Mouse (Mus musculus): Measurements from ENCODE around the gene Mbnl2. TPM values are rescaled to one million over a fixed set of nuclear protein-coding genes. Genes with fewer than 3 reads are reported as not detected.

Mbnl2 gene
- total and polyA plus RNA-seq, 3 experiments, result 24.4 to 158 (median 70.1) TPM

DNA sequence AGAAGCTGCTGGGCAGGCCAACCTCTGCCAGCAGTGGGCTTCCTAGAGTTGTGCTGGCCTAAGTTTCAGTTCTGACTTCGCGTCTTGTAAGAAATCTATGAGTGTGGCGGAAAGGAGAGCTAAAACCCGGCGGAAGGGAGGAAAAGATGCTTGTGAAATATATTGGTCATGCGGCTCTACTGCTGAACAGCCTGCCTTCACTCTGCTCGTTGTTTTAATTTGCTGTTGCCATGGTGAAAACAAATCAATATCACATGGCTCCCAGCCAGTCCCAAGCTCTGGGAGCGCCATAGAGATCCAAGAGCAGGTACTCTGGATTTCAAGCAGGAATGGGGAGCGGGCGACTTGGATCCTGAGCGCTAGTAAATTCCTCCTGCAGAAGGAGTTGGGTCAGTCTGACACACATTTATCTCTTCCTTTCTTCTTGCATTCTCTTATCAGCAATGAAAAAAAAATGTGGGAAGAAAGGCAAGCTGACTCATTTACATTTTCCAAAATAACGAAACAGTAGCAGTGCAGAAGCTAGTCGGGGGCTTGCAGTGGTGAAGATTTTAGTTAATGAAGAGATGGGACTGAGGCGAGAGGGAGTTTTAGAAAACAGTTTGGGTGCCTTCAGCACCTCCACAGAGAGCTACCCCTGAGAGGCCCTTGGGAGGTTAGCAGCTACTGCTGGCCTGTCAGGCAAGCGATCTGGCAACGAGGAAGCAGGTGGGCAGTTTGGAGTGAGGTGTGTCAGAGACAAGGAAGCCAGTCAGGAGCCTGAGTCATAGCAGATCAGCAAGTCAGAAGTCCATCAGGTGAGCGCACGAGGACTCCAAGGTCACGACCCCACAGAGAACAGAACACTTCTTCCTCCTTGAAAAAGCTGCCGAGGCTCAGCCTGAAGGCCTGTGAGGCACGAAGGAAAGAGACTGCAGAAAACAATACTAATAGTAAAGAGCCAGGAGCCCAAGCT, 3.1 kb downstream of the Mbnl2 start:
- no peaks in the 10 kb centered on the region for H3K9me3 ChIP-seq (replicated peaks)
- H3K4me1 ChIP-seq (ENCODE audit: insufficient read depth, low read depth, low read length), result peaks cover 36% of the 10 kb centered on the region
- peaks cover 14% of the 10 kb centered on the region for H3K36me3 ChIP-seq (replicated peaks)
- peak overlapping the region; percentile 63; the same call in 1 of the 2 replicates for H3K4me3 ChIP-seq (ENCODE audit: low read depth, low read length)
- peak; percentile 67 for DNase-seq (ENCODE audit: low spot score)
- ATAC-seq (ENCODE audit: extremely low read depth, insufficient number of reproducible peaks, low FRiP score, poor library complexity, severe bottlenecking), result peak; percentile 15
- TF ChIP-seq GATA1 (IDR thresholded peaks at IDR 0.05; ENCODE audit: borderline replicate concordance, low read length) (no peak), POLR2AphosphoS5 (IDR thresholded peaks at IDR 0.05; ENCODE audit: insufficient replicate concordance, low read depth, low read length) (no peak), CTCF (IDR thresholded peaks at IDR 0.05; ENCODE audit: low read depth, low read length) (no peak), TAL1 (conservative IDR thresholded peaks at IDR 0.05; ENCODE audit: low read depth, low read length) (no peak), GATA2 (IDR thresholded peaks at IDR 0.05; ENCODE audit: borderline replicate concordance, low read depth, low read length) (no peak)
- H3K27me3 ChIP-seq (ENCODE audit: insufficient read depth, low read length), result no peaks in the 10 kb centered on the region

GRCm38 (mm10) chr14:120280136-120280535, 4.7 kb downstream of the Mbnl2 start:
- DNase-seq (ENCODE audit: low spot score) (no peak), ATAC-seq (ENCODE audit: extremely low read depth, insufficient number of reproducible peaks, low FRiP score, poor library complexity, severe bottlenecking) (no peak)
- Histone ChIP-seq H3K4me3 (ENCODE audit: low read depth, low read length) (no peak overlapping the region), H3K27me3 (ENCODE audit: insufficient read depth, low read length) (no peaks in the 10 kb centered on the region), H3K4me1 (ENCODE audit: insufficient read depth, low read depth, low read length) (peaks cover 33% of the 10 kb centered on the region), H3K9me3 (replicated peaks) (no peaks in the 10 kb centered on the region), H3K36me3 (replicated peaks) (peaks cover 27% of the 10 kb centered on the region)
- TF ChIP-seq POLR2AphosphoS5 (IDR thresholded peaks at IDR 0.05; ENCODE audit: insufficient replicate concordance, low read depth, low read length) (no peak), GATA1 (IDR thresholded peaks at IDR 0.05; ENCODE audit: borderline replicate concordance, low read length) (no peak), TAL1 (conservative IDR thresholded peaks at IDR 0.05; ENCODE audit: low read depth, low read length) (no peak), GATA2 (IDR thresholded peaks at IDR 0.05; ENCODE audit: borderline replicate concordance, low read depth, low read length) (no peak), CTCF (IDR thresholded peaks at IDR 0.05; ENCODE audit: low read depth, low read length) (no peak)

- peaks cover 27% of the 10 kb centered on the region for H3K4me1 ChIP-seq (ENCODE audit: insufficient read depth, low read depth, low read length)
- no peaks in the 10 kb centered on the region for H3K27me3 ChIP-seq (ENCODE audit: insufficient read depth, low read length)
- H3K4me3 ChIP-seq (ENCODE audit: low read depth, low read length), result no peak overlapping the region
- no peak for TF ChIP-seq TAL1 (conservative IDR thresholded peaks at IDR 0.05; ENCODE audit: low read depth, low read length)
- no peak for TF ChIP-seq POLR2AphosphoS5 (IDR thresholded peaks at IDR 0.05; ENCODE audit: insufficient replicate concordance, low read depth, low read length)
- no peak for TF ChIP-seq GATA1 (IDR thresholded peaks at IDR 0.05; ENCODE audit: borderline replicate concordance, low read length)
- no peak for TF ChIP-seq CTCF (IDR thresholded peaks at IDR 0.05; ENCODE audit: low read depth, low read length)
- no peak for TF ChIP-seq GATA2 (IDR thresholded peaks at IDR 0.05; ENCODE audit: borderline replicate concordance, low read depth, low read length)
- DNase-seq (ENCODE audit: low spot score), result no peak
- ATAC-seq (ENCODE audit: extremely low read depth, insufficient number of reproducible peaks, low FRiP score, poor library complexity, severe bottlenecking), result no peak
- H3K9me3 ChIP-seq (replicated peaks), result no peaks in the 10 kb centered on the region
- peaks cover 50% of the 10 kb centered on the region for H3K36me3 ChIP-seq (replicated peaks)
These were observed 8.3 kb downstream of the Mbnl2 start for GRCm38 (mm10) chr14:120283787-120284186.

DNA sequence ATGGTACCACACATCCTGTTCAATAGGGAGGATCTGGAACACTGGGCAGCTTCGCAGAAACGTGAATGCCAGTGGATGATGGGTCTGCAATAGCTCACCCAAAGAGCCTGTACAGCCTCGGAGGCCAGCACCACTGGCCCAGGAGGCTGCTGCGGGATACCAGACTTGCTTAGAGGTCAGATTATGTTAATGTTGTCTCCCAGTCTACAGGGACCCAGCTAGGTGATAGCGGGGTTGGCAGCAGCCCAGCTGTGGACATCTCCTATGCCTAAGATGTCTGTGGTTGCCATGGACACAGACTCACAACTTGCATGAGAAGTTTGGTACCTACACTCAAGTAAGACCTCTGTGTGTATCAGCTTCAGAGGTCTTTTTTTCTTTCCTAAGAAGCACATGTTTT, 9.0 kb downstream of the Mbnl2 start:
- ATAC-seq (ENCODE audit: extremely low read depth, insufficient number of reproducible peaks, low FRiP score, poor library complexity, severe bottlenecking) (no peak), DNase-seq (ENCODE audit: low spot score) (no peak)
- H3K9me3 ChIP-seq (replicated peaks), result no peaks in the 10 kb centered on the region
- no peak for TF ChIP-seq GATA2 (IDR thresholded peaks at IDR 0.05; ENCODE audit: borderline replicate concordance, low read depth, low read length)
- no peak for TF ChIP-seq TAL1 (conservative IDR thresholded peaks at IDR 0.05; ENCODE audit: low read depth, low read length)
- TF ChIP-seq GATA1 (IDR thresholded peaks at IDR 0.05; ENCODE audit: borderline replicate concordance, low read length), result no peak
- TF ChIP-seq POLR2AphosphoS5 (IDR thresholded peaks at IDR 0.05; ENCODE audit: insufficient replicate concordance, low read depth, low read length), result no peak
- TF ChIP-seq CTCF (IDR thresholded peaks at IDR 0.05; ENCODE audit: low read depth, low read length), result no peak
- H3K4me3 ChIP-seq (ENCODE audit: low read depth, low read length), result no peak overlapping the region
- no peaks in the 10 kb centered on the region for H3K27me3 ChIP-seq (ENCODE audit: insufficient read depth, low read length)
- peaks cover 56% of the 10 kb centered on the region for H3K36me3 ChIP-seq (replicated peaks)
- peaks cover 20% of the 10 kb centered on the region for H3K4me1 ChIP-seq (ENCODE audit: insufficient read depth, low read depth, low read length)

DNA sequence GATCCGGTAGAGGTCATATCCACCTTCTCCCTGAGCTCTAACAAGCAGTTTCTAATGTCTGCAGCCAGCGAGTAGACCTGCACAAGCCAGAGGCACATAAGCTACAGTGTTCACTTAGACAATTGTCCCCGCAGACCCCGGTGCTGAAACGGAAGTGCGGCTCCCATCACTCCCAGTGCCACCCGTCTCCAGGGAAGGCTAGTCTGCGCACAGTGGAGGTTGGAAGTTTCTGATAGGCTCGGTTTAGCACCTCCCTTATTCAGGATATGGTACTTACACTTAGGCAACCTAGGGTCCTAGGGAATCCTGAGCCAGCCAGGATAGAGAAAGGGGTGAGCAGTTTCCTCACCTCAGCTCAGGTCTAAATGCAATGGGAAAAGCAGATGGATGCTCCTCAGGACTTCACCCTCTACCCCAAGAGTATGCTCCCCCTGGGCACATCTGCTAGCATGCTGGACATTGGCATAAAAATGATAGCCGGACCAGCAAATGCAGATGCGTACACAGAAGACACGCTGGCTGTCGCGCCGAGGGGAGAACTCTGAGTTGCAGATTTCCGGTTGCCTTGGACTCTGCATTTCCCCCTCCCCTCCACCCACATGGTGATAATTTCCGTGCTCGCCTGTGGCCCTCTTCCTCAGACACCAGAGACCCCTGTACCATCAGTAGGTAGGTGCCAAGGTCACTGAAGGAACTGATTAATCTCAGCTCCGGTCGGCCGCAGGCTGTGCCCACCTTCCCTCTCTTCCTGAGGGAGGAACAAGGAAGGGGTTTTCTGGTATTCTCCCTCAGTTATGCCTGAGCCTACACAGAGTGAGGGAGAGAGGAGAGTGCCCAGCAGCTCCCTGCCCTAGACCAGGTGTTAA, 11.9 kb downstream of the Mbnl2 start:
- ATAC-seq (ENCODE audit: extremely low read depth, insufficient number of reproducible peaks, low FRiP score, poor library complexity, severe bottlenecking) (no peak), DNase-seq (ENCODE audit: low spot score) (no peak)
- Histone ChIP-seq H3K4me3 (ENCODE audit: low read depth, low read length) (no peak overlapping the region), H3K4me1 (ENCODE audit: insufficient read depth, low read depth, low read length) (peaks cover 18% of the 10 kb centered on the region), H3K36me3 (replicated peaks) (peaks cover 67% of the 10 kb centered on the region), H3K9me3 (replicated peaks) (no peaks in the 10 kb centered on the region), H3K27me3 (ENCODE audit: insufficient read depth, low read length) (no peaks in the 10 kb centered on the region)
- TF ChIP-seq POLR2AphosphoS5 (IDR thresholded peaks at IDR 0.05; ENCODE audit: insufficient replicate concordance, low read depth, low read length) (no peak), CTCF (IDR thresholded peaks at IDR 0.05; ENCODE audit: low read depth, low read length) (no peak), GATA1 (IDR thresholded peaks at IDR 0.05; ENCODE audit: borderline replicate concordance, low read length) (no peak), TAL1 (conservative IDR thresholded peaks at IDR 0.05; ENCODE audit: low read depth, low read length) (no peak), GATA2 (IDR thresholded peaks at IDR 0.05; ENCODE audit: borderline replicate concordance, low read depth, low read length) (no peak)

- Histone ChIP-seq H3K4me1 (ENCODE audit: insufficient read depth, low read depth, low read length) (peaks cover 18% of the 10 kb centered on the region), H3K36me3 (replicated peaks) (peaks cover 70% of the 10 kb centered on the region), H3K9me3 (replicated peaks) (no peaks in the 10 kb centered on the region), H3K4me3 (ENCODE audit: low read depth, low read length) (no peak overlapping the region), H3K27me3 (ENCODE audit: insufficient read depth, low read length) (no peaks in the 10 kb centered on the region)
- no peak for ATAC-seq (ENCODE audit: extremely low read depth, insufficient number of reproducible peaks, low FRiP score, poor library complexity, severe bottlenecking)
- no peak for TF ChIP-seq GATA1 (IDR thresholded peaks at IDR 0.05; ENCODE audit: borderline replicate concordance, low read length)
- no peak for TF ChIP-seq TAL1 (conservative IDR thresholded peaks at IDR 0.05; ENCODE audit: low read depth, low read length)
- no peak for TF ChIP-seq GATA2 (IDR thresholded peaks at IDR 0.05; ENCODE audit: borderline replicate concordance, low read depth, low read length)
- no peak for TF ChIP-seq POLR2AphosphoS5 (IDR thresholded peaks at IDR 0.05; ENCODE audit: insufficient replicate concordance, low read depth, low read length)
- TF ChIP-seq CTCF (IDR thresholded peaks at IDR 0.05; ENCODE audit: low read depth, low read length), result no peak
- no peak for DNase-seq (ENCODE audit: low spot score)
These were observed 12.5 kb downstream of the Mbnl2 start for GRCm38 (mm10) chr14:120287987-120288275.

All from G1E (cell line).